Comparison of ENCODE assay signal across 11 mouse cellular contexts in genomic region chr9:15211876-15212275, GRCm38 (mm10). TPM values are rescaled to one million over a fixed set of nuclear protein-coding genes. Genes with fewer than 3 reads are reported as not detected.
DNase-seq lines count a peak whose midpoint lies in the region; ATAC-seq and TF ChIP-seq lines count a peak whose summit lies in the region.
"Had no signal": no experiment of that assay in that cellular context is flagged by ENCODE, and none has a peak within 500 bp of the region (broad histone marks: within the 10 kb centered on the region; RNA-seq: fewer than 3 reads in every experiment).

No protein-coding gene starts in this region.

- H3K36me3 ChIP-seq in kidney, postnatal 0 days (ENCODE audit: insufficient read depth, low read length): no peaks in the 10 kb centered on the region
- no peaks in the 10 kb centered on the region for H3K36me3 ChIP-seq in kidney, embryonic 15.5 days
- no peaks in the 10 kb centered on the region for H3K36me3 ChIP-seq in midbrain, embryonic 14.5 days (ENCODE audit: control insufficient read depth, insufficient read depth, low read length)
- H3K36me3 ChIP-seq in midbrain, embryonic 16.5 days (ENCODE audit: control insufficient read depth, insufficient read depth, low read length): no peaks in the 10 kb centered on the region
- H3K36me3 ChIP-seq: limb, embryonic 12.5 days had no signal

- H3K9me3 ChIP-seq in kidney, postnatal 0 days (replicated peaks; ENCODE audit: low read length): no peaks in the 10 kb centered on the region
- H3K9me3 ChIP-seq in kidney, embryonic 15.5 days (replicated peaks): no peaks in the 10 kb centered on the region
- H3K9me3 ChIP-seq in midbrain, embryonic 14.5 days (ENCODE audit: control insufficient read depth, low read length): no peaks in the 10 kb centered on the region
- H3K9me3 ChIP-seq in midbrain, embryonic 16.5 days (replicated peaks; ENCODE audit: control insufficient read depth, low read length, poor library complexity, severe bottlenecking): no peaks in the 10 kb centered on the region
- H3K9me3 ChIP-seq: limb, embryonic 12.5 days had no signal

- no peaks in the 10 kb centered on the region for H3K4me1 ChIP-seq in kidney, postnatal 0 days (replicated peaks; ENCODE audit: insufficient read depth, low read length)
- no peaks in the 10 kb centered on the region for H3K4me1 ChIP-seq in kidney, embryonic 15.5 days
- H3K4me1 ChIP-seq in midbrain, embryonic 14.5 days (ENCODE audit: control insufficient read depth, insufficient read depth, low read length): no peaks in the 10 kb centered on the region
- H3K4me1 ChIP-seq in midbrain, embryonic 16.5 days (ENCODE audit: control insufficient read depth, insufficient read depth, low read length): no peaks in the 10 kb centered on the region
- H3K4me1 ChIP-seq: limb, embryonic 12.5 days had no signal

- DNase-seq in embryo, embryonic 11.5 days (ENCODE audit: low read depth, low spot score): peak; percentile 8
- no peak for DNase-seq in embryo, embryonic 10.5 days (ENCODE audit: low spot score)
- peak; percentile 49 for DNase-seq in kidney, postnatal 0 days (ENCODE audit: low spot score)
- DNase-seq in midbrain, embryonic 14.5 days: peak; percentile 45
- peak; percentile 11 for DNase-seq in induced T-regulatory cell, adult 2 months (ENCODE audit: low read depth)
- DNase-seq: cerebellum, adult 8-10 months; gastrocnemius, postnatal 10 days had no signal

- 68% methylated on average over 3 of the region's 3 CpGs for WGBS in kidney, postnatal 0 days
- 78% methylated on average over 3 of the region's 3 CpGs for WGBS in kidney, embryonic 15.5 days
- 81% methylated on average over 3 of the region's 3 CpGs for whole genome bisulfite sequencing in midbrain, embryonic 14.5 days
- 78% methylated on average over 3 of the region's 3 CpGs for WGBS in midbrain, embryonic 16.5 days

- no peak overlapping the region for H3K27ac ChIP-seq in kidney, postnatal 0 days
- no peak overlapping the region for H3K27ac ChIP-seq in kidney, embryonic 15.5 days
- H3K27ac ChIP-seq in midbrain, embryonic 14.5 days (replicated peaks; ENCODE audit: low read depth, low read length): no peak overlapping the region
- H3K27ac ChIP-seq in midbrain, embryonic 16.5 days (ENCODE audit: low read length): no peak overlapping the region
- H3K27ac ChIP-seq: limb, embryonic 12.5 days had no signal

- H3K4me3 ChIP-seq in kidney, postnatal 0 days (replicated peaks; ENCODE audit: low read depth, low read length): no peak overlapping the region
- H3K4me3 ChIP-seq in kidney, embryonic 15.5 days (replicated peaks): no peak overlapping the region
- H3K4me3 ChIP-seq in midbrain, embryonic 14.5 days (replicated peaks; ENCODE audit: low read depth, low read length): no peak overlapping the region
- H3K4me3 ChIP-seq in midbrain, embryonic 16.5 days (ENCODE audit: low read depth, low read length): no peak overlapping the region
- H3K4me3 ChIP-seq: limb, embryonic 12.5 days had no signal

- ATAC-seq in kidney, postnatal 0 days (replicated peaks; ENCODE audit: low FRiP score, low read depth): no peak
- no peak for ATAC-seq in kidney, embryonic 15.5 days (replicated peaks; ENCODE audit: low FRiP score)
- ATAC-seq in midbrain, embryonic 14.5 days (ENCODE audit: low FRiP score, low TSS enrichment): no peak
- no peak for ATAC-seq in midbrain, embryonic 16.5 days
- no peak for ATAC-seq in monocyte, adult 5-6 weeks (replicated peaks; ENCODE audit: insufficient number of reproducible peaks, low FRiP score, low TSS enrichment, poor library complexity, severe bottlenecking)

- TF ChIP-seq CTCF in kidney, postnatal 0 days (IDR thresholded peaks at IDR 0.05; ENCODE audit: low read depth): peak; percentile 62

- H3K9ac ChIP-seq in kidney, postnatal 0 days (ENCODE audit: low read depth, low read length): no peak overlapping the region
- no peak overlapping the region for H3K9ac ChIP-seq in kidney, embryonic 15.5 days
- no peak overlapping the region for H3K9ac ChIP-seq in midbrain, embryonic 14.5 days (replicated peaks; ENCODE audit: low read length)
- no peak overlapping the region for H3K9ac ChIP-seq in midbrain, embryonic 16.5 days (ENCODE audit: low read depth, low read length)
- H3K9ac ChIP-seq: limb, embryonic 12.5 days had no signal

- no peaks in the 10 kb centered on the region for H3K27me3 ChIP-seq in kidney, postnatal 0 days (ENCODE audit: insufficient read depth, low read length)
- no peaks in the 10 kb centered on the region for H3K27me3 ChIP-seq in kidney, embryonic 15.5 days
- H3K27me3 ChIP-seq in midbrain, embryonic 14.5 days (ENCODE audit: control insufficient read depth, insufficient read depth, low read length): no peaks in the 10 kb centered on the region
- H3K27me3 ChIP-seq in midbrain, embryonic 16.5 days (ENCODE audit: control insufficient read depth, insufficient read depth, low read depth, low read length): no peaks in the 10 kb centered on the region
- H3K27me3 ChIP-seq: limb, embryonic 12.5 days had no signal

- H3K4me2 ChIP-seq in kidney, postnatal 0 days (ENCODE audit: low read length): no peak overlapping the region
- H3K4me2 ChIP-seq in kidney, embryonic 15.5 days: no peak overlapping the region
- no peak overlapping the region for H3K4me2 ChIP-seq in midbrain, embryonic 14.5 days (ENCODE audit: low read length)
- no peak overlapping the region for H3K4me2 ChIP-seq in midbrain, embryonic 16.5 days (ENCODE audit: low read length)
- H3K4me2 ChIP-seq: limb, embryonic 12.5 days had no signal

RNA-seq across cellular contexts. Expression of gene Vstm5, which starts 27.0 kb away (rescaled TPM):
- 9.4 and 10.5 TPM in 2 replicates for polyA plus RNA-seq in kidney, postnatal 0 days (2015; fragmentation: Nextera tagmentation; extraction: Ambion mirVana)
- 6.0 and 6.9 TPM in 2 replicates for polyA plus RNA-seq in kidney, embryonic 15.5 days (2015; fragmentation: Nextera tagmentation; extraction: Ambion mirVana)
- polyA plus RNA-seq in midbrain, embryonic 14.5 days (2014; fragmentation: Nextera tagmentation; extraction: Ambion mirVana): 19.8 and 21.6 TPM in 2 replicates
- polyA plus RNA-seq in midbrain, embryonic 16.5 days (2015; fragmentation: Nextera tagmentation; extraction: Ambion mirVana): 22.0 and 29.5 TPM in 2 replicates
- not detected in 3 replicates for total RNA-seq in monocyte, adult 5-6 weeks (2017)
